Mouse (Mus musculus): ENCODE data around the gene Arhgap33. TPM values are rescaled to one million over a fixed set of nuclear protein-coding genes. Genes with fewer than 3 reads are reported as not detected.
A peak's percentile ranks its signal among the peaks of the same experiment; 100 is the strongest.
"Not testable (repeated sequence)": the region's sequence is repeated elsewhere in the genome, so short reads cannot be mapped to it uniquely, and the experiment has no call there.

Arhgap33 gene
- polyA plus RNA-seq, 2 experiments from 2014 or later, result 0.46 to 0.67 TPM

GRCm38 (mm10) chr7:30552102-30553020 is 17.5 kb upstream of the Arhgap33 start, which contains the start of the genes Hspb6 and Proser3:
Gene Hspb6 (plus strand): TSS chr7:30552178.
Gene Proser3 (minus strand): TSS chr7:30552299.
- ATAC-seq, result peak; percentile 92

GRCm38 (mm10) chr7:30551445-30552101 is 16.7 kb upstream of the Arhgap33 start:
- ATAC-seq, result peak; percentile 67

GRCm38 (mm10) chr7:30550603-30551002 is 15.7 kb upstream of the Arhgap33 start:
- ATAC-seq, result no peak

- no peak for ATAC-seq
Observed at GRCm38 (mm10) chr7:30549880-30550279, 15.0 kb upstream of the Arhgap33 start.

GRCm38 (mm10) chr7:30544327-30544726 is 9.5 kb upstream of the Arhgap33 start:
- ATAC-seq, result no peak

GRCm38 (mm10) chr7:30540572-30540971 is 5.7 kb upstream of the Arhgap33 start:
- ATAC-seq, result no peak

- no peak for ATAC-seq
Observed at GRCm38 (mm10) chr7:30533941-30534632, 773 bp downstream of the Arhgap33 start.

- ATAC-seq, result no peak
Observed at GRCm38 (mm10) chr7:30532931-30533330, 1.9 kb downstream of the Arhgap33 start.

- ATAC-seq, result no peak
Observed at GRCm38 (mm10) chr7:30531291-30531815, 3.5 kb downstream of the Arhgap33 start.

GRCm38 (mm10) chr7:30526981-30527380 is 7.9 kb downstream of the Arhgap33 start:
- ATAC-seq, result no peak

- no peak for ATAC-seq
Observed at GRCm38 (mm10) chr7:30526399-30526798, 8.5 kb downstream of the Arhgap33 start.

GRCm38 (mm10) chr7:30525954-30526353 is 8.9 kb downstream of the Arhgap33 start:
- no peak for ATAC-seq

GRCm38 (mm10) chr7:30524487-30524886 is 10.4 kb downstream of the Arhgap33 start:
- ATAC-seq, result no peak

- no peak for ATAC-seq
Observed at GRCm38 (mm10) chr7:30522871-30523270, 12.0 kb downstream of the Arhgap33 start.

GRCm38 (mm10) chr7:30520856-30521255 is 14.0 kb downstream of the Arhgap33 start:
- ATAC-seq, result no peak

- no peak for ATAC-seq
Observed at GRCm38 (mm10) chr7:30520396-30520795, 14.5 kb downstream of the Arhgap33 start.

GRCm38 (mm10) chr7:30518325-30518724 is 16.5 kb downstream of the Arhgap33 start:
- ATAC-seq, result no peak

- no peak for ATAC-seq
Observed at GRCm38 (mm10) chr7:30515003-30515760, 19.7 kb downstream of the Arhgap33 start.

- no peak for ATAC-seq
Observed at GRCm38 (mm10) chr7:30508061-30508460, 26.8 kb downstream of the Arhgap33 start.

- not testable (repeated sequence) for ATAC-seq
Observed at GRCm38 (mm10) chr7:30501159-30501558, 33.7 kb downstream of the Arhgap33 start.

GRCm38 (mm10) chr7:30495506-30496042 is 39.3 kb downstream of the Arhgap33 start:
- ATAC-seq, result not testable (repeated sequence)

Data from CD4-positive, CD25-positive, alpha-beta regulatory T cell, adult 4 months (primary cell).